Mouse (Mus musculus) 3T3-L1 (cell line): ENCODE results near the gene Selenbp1.
"Not testable (repeated sequence)": the region's sequence is repeated elsewhere in the genome, so short reads cannot be mapped to it uniquely, and the experiment has no call there.

Source experiments
- DNase-seq: peaks from one replicate; pipeline ENCODE4 v3.0.0-alpha.2; 2015; ENCODE audit warnings: low read depth, low spot score

Selenbp1 gene

DNA sequence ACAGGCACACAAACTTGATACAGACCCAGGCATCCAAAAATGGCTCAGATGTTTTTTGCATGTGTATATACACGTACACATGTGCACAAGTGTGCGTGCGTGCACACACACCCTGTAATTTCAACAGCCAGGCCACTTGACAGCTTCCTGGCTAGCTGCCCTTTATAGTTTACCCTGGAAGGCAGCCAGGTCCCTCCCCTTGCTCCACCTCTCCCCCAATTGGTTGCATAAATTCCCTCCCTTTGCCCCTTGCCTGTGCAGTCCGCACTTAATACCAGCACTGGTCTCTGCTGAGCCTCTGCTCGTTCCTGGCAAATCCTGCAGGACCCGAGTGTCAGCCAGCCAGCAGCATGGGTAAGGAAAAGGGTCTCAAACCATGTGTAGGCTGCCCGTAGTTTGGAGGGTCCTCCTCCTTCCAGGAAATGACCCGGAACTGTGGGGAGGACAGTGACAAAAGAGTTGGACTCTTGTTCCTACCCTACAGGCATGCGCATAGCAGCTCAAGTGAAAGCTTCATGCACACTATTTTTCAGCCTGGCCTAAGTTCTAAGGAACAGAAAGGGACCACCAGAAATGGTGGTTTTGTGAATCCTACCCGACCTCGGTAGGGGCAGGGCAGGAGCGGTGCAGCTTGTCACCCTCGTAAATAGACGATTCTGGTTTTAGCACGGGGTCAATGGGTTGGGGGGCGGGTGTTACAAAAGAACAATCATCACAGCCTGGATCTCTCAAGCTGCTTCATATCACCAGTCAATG, at the start of gene Selenbp1:
Gene Selenbp1, plus strand, starts transcription at position 248 of the 756 bp plus-strand sequence.
- DNase-seq = no peak

DNA sequence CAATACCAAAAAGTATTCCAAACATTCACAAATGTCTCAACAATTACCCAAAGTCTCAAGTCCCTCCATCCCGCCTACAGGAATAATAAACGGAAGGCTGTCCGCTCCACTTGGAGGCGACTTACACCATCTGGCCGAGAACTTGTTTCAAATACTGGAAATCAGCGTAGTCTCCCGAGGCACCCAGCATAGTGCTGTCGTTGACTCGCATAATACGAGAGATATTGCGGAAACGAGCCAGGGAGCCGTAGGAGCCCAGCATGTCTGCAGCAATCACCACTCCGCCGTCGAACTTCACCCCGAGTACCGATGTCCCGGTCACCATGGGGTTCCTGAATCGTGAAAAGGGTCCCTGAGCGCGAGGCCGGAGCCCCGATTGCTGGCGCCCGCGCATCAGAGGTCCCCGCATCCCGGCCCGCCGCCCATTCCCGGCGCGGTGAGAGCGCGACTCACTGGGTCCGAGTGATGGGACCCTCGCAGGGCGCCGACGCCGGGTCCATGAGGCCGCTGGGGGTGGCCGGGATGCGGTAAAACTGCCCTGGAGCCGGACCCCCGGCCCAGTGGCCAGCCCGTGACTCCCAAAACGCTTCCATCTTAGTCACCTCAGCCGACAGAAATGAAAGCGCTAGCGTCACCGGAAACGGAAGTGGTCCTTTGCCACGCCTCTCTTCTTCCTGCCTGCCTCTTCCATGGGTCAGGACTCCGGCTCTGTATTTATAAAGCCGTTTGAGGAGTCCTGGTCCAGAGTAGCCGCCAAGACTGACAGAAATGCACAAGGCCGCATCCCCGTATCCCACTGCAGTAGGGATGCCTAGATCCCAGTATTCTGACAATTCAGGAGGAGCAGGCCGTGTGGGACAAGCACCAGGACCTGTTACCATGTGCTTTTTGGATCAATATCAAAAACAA, 46.3 kb upstream of the Selenbp1 start, which contains the start of gene Psmb4:
Gene Psmb4, minus strand, starts transcription at position 646 of the 909 bp plus-strand sequence.
- DNase-seq = peak; percentile 98

DNA sequence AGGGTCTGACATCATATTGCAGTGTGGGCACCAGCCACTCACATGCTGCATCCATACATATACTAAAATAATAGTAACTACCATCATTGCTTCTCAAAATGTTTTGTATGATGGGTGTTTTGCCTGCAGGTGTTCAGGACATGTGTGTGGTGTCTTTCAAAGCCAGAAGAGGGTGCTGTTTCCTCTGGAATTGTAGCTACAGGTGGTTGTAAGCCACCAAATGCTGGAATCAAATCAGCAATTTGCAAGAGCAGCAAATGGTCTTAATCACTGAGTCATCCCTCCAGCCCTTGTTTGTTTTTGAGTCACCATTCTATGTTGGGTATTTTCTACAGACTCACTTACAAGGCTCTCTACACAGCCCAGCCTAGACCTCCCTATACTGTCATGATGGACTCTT, 44.3 kb upstream of the Selenbp1 start:
- peak; percentile 89 for DNase-seq

DNA sequence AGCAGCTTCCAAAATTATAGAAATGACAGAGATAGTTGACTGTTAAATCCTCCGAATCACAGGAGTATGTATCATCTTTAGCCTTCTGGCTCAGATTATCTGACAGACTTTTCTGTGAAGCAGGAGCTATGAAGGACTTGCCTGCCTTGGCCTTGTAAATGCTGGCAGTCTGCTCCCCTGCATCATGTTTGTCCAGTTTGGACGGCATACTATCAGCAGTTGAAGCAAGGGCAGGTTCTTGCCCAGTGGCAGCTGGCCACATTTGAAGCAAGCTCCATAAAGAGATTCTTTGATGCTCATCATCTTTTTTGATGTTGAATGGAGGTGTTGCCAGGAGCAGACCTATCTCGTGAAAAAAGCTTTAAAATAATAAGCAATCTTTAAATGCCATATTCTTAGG, 38.8 kb upstream of the Selenbp1 start:
- no peak for DNase-seq

DNA sequence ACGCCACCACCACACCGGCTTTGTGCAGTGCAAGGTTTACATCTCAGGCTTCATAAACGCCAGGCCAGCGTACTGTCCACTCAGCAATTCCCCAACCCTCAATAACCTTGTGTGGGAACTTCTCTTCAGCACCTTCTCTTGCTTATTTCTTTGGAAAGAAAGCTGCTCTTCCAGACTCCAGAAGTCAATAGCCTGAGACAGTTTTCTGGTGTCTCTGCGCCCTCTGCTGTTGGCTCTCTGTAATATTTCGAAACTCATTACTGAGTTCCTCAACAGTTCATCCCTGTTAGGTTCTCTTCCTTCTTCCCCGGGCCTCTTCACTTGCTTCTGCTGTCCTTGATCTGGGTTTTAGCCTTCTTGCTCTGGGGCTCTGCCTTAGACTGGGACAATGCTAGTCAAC, 30.1 kb upstream of the Selenbp1 start:
- peak; percentile 84 for DNase-seq

DNA sequence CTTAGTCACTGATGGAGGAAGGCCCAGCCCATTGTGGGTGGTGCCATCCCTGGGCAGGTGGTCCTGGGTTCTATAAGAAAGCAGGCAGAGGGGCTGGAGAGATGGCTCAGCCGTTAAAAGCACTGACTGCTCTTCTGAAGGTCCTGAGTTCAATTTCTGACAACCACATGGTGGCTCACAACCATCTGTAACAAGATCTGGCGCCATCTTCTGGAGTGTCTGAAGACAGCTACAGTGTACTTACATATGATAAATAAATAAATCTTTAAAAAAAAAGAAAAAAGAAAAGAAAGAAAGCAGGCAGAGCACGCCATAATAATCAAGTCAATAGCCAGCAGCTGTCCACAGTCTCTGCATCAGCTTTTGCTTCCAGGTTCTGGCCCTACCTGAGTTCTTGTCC, 28.1 kb upstream of the Selenbp1 start:
- DNase-seq = not testable (repeated sequence)

DNA sequence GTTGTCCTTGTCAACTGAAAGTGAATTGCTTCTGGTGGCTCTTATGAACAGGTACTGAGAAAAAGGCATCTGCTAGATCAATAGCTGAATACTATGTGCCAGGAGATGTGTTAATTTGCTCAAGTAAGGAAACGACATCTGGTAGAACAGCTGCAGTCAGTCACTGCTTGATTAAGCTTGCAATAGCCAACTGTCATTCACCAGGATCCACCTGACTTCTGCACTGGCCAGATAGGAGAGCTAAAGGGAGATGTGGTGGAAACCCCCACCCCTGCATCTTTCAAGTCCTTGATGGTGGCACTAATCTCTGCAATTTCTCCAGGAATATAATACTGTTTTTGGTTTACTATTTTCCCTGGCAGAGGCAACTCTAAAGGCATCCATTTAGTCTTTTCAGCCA, 26.4 kb upstream of the Selenbp1 start:
- DNase-seq = no peak

DNA sequence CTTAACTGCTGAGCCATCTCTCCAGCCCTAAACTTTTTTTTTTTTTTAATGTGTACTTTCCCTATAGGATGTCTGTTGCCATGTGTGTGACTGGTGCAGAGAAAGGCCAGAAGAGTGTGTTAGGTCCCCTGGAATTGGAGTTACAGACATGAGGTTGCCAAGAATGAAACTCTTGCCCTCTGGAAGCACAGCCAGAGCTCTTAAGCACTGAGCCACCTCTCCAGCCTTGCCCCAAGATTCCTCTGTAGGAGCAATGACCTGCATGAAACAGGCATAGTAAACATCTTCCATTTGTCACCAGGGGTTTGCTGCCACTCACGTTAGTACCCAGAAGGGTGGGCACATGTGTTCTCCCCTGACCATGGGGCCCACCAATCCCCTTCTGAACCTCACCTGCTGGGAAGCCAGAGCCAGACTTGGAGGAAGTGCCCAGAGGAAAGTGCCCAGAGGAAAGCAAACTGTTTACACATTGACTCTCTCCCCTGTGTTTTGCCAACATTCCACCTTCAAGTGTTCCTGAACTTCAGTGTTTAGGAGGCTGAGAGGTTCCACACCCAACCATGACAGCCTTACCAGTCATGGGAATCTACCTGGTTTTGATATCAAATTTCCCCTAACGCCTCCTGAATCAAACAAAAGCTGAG, 21.7 kb upstream of the Selenbp1 start:
- no peak for DNase-seq

DNA sequence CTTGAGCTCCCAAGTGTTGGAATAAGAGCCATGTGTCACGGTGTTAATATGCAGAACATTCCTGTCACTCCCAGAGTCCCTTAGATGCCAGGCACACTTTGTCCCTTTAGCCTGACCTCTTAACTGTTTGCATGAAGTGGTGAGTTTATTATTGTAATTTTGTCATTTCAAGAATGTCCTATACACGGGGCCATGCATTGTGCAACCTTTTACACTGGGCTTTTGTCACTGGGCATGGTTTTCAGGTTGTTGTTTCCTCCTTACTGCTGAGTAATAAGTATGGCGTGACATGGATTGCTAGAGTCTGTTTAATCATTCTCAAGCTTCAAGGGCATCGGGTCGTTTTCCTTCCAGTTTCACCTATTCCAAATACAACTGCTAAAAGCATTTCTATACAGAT, 19.1 kb upstream of the Selenbp1 start:
- DNase-seq = no peak

DNA sequence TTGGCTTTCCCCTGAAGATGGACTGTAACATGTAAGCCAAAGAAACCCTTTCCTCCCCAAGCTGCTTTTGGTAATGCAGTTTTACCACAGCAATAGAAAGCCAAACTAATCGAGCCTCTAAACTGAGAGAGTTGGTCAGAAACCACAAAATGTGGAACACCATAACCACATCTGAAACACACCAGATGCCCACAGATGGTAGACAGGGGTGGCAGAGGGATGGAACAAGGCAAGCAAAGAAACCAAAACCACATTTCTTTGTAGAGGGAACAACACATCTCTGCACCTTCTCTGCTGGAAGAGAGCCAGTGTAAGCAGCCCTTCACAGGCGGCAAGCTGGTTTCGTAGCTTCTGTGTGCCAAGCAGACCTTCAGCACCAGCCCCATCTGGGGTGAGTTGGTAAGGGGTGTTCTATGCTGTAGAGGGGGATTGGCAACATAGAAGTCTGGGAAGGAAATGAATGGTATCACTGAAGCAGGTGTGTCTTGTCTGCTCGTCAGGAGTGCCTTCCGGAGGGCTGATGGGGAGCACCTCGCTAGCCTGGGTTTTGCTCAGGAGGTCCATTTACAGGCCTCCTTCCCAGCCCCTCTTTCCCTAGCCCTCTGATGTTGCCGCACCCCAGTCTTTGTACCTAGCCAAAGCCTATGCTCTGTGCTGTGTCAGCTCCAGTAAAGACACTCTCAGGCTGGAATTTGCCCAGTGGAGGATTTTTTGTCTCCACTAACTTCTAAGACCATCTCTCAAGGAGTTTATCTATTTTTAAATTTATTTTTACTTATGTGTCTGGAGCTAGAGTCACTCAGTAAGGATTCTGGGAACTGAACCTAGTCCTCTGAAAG, 16.7 kb upstream of the Selenbp1 start:
- DNase-seq = peak; percentile 30

DNA sequence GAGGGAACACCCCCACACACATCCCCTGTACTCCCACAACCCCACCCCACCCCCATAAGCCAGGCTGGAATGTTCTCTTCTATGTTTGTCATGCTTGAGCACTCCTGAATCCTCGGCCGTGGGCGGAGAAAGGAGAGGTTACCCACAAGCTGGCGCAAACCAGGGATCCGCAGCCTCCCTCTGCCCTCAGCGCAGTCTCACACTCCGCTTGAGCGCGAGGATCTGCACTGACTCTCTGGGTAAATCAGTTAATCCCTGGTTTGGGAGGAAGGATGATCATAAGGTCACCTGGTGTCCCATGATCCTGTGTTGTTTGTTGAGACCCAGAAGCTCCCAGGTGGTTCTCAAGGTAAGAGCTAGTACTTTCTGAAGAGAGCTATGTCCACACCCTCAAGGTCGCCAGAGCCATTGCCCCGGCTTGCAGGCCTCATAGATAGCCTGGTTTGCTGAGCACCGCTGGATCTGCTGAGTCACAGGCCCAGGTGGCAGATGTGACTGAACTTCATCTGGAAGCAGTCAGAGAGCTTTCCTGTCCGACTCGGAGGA, 15.0 kb upstream of the Selenbp1 start:
- DNase-seq = no peak

DNA sequence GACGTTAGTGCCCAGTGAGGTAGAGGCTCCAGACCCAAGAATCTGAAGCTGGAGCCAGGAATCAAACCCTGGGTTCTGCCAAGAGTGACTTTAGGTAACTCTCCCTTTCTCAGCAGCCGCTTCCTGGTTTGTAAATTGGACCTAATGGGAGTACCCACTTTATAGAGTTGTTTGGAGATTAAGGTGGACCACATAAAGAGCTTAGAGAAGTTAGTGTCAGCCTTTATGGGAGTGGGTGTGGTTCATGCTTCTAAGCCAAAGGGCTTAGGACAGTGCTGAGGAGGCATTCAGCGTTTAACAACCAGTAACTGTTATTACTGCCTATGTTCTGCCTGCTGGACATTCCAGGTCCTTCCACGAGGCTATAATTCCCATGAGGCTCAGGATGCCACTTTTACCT, 14.0 kb upstream of the Selenbp1 start:
- no peak for DNase-seq

DNA sequence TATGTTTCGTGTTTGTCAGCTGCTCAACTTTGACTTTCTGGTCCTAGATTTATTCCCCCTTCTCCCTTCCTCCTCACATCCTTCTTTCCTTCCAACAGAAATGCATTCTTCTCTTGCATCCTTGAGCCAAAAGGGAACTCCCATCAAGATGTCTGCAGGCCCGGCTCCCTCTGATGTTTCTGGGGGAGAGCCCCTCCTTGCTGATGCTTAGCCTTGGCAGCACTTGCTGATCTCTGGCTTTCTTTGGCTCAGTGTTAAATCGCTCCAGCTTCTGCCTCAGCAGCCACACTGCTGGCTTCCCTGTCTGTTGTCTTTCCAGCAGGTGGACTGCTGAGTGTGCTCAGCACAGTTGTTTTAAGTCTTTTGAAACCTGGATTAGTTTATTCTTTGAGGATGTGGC, 11.8 kb upstream of the Selenbp1 start:
- DNase-seq = no peak

DNA sequence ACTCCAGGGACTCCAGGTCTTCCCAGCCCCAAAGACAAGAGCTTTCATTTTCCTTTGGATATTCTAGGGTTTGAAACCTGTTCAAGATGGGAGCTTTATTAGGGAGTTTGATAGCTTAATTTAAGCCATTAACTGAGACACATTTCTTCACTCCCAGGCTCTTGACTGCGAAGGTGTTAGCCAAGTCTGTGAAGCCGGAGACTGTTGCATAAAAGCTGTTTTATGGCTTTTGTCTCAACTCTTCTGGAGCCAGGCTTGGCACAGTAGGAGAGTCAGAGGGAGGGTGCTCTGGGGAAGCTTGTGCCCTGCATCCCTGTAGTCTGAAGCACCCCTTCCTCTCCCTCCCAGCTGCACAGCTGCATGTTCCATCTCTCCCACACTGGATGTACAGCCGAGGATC, 10.5 kb upstream of the Selenbp1 start:
- DNase-seq = no peak

DNA sequence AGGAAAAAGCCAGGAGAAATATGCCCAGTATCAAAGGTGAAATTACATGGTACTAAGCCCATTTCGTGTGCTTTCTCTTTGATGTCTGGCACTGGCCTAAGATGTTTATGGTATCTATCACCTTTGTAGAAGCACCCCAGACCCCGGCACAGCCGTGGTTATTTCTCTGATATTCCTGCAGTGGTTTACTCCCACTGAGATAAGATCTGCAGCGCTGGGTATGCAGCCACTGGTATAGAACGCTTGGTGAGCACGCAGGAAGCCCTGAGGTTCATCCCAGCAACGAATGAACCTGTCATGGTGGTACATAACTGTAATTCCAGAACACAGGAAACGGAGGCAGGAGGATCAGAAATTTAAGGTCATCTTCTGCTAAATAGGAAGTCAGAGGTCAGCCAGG, 8.2 kb upstream of the Selenbp1 start:
- no peak for DNase-seq

DNA sequence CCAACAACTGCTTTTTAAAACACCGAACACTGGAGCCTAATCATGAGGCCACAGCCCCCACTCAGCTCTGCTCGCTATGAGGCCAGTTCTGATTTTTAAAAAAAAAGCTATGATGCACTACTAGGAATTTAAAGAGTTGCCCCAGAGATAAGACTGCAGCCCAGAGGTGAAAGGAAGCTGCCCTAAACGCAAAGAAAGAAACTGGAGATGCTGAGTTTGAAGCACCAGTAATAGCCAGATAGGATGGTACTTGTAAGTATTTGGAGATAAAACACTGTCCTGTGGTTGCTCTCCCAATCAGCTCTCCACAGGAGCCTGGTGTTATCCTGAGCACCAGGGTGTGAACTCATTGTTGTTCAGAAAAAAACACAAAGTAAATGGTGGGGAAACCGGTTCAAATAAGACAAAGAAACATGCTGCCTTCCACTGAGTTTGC, 6.5 kb upstream of the Selenbp1 start:
- DNase-seq = not testable (repeated sequence)

DNA sequence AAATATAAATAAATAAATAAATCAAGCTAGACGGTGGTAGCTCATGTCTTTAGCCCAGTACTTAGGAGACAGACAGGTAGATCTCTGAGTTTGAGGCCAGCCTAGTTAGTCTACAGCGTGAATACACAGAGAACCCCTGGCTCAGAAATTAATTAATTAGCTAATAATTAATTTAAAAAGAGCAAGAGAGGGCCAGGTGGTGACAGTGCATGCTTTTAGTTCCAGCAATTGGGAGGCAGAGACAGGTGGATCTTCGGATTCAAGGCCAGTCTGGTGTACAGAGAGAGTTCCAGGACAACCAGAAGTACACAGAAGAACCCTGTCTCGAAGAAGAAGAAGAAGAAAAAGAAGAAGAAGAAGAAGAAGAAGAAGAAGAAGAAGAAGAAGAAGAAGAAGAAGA, 3.9 kb upstream of the Selenbp1 start:
- not testable (repeated sequence) for DNase-seq

DNA sequence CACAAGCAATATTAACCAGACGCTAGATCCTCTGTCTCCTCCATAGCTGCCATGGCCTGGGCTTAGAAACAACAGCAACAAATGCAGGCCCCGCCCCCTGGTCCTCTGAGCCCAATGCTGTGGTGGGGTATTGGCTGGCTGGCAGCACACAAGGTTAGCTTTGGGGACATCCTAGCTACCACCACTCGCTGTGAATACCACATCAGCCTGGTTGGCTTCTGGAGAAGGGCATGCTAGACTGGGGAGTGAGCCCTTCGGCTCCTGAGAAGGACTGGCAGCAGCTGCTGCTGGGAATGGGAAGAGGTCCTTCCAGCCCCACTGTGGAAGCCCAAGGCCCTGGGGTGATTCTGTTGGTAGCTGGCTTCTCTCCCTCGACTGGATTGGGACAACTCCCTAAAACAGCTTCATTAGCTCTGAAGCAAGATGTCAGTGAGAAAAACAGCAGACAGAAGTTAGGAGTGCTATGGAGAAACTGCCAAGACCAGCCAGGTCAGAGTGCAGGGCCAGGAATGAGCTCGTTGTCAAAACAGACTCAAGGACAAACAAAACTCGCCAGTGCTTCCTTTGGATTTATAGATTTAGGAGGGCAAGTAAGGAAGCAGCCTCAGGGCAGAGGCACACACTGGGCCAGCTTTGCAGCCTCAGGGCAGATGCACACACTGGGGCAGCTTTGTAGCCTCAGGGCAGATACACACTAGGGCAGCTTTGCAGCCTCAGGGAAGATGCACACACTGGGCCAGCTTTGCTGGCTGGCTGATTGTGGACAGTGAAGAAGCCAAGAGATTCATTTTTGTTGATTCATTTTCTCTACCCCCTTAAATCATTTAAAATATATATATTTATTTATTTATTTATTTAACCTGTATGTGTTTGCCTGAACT, 2.2 kb upstream of the Selenbp1 start:
- DNase-seq = peak; percentile 45

DNA sequence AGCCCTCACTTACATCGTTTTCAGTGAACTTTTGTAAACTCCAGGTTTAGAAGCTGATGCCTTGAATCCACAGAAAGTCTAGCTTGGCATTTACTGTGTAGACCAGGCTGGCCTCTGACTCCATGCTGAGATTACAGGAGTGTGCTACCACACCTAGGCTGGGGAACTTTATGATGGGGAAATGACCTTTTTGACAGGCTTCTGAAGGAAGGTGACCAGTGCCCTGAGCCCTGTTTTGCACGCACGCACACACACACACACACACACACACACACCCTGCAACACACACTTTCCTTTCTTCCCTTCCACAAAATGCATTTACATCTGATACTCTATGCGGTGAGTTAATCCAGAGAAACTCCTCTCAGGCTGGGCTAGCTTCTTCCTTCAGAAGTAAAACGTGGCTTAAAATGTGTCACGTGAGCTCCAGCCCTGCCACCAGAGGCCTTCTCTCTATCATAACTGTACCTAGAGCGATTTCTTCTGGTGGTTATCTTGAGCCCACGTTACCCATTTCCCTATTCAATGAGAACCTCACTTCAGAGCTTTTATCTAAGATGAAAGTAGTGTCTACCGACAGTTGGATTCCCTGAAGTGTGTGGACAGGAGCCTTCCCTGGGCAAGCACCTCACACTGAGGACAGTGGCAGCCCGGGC, 1.3 kb upstream of the Selenbp1 start:
- DNase-seq = not testable (repeated sequence)
